Mouse (Mus musculus): Measurements from ENCODE around the gene Plpp2.

Plpp2 gene

DNA sequence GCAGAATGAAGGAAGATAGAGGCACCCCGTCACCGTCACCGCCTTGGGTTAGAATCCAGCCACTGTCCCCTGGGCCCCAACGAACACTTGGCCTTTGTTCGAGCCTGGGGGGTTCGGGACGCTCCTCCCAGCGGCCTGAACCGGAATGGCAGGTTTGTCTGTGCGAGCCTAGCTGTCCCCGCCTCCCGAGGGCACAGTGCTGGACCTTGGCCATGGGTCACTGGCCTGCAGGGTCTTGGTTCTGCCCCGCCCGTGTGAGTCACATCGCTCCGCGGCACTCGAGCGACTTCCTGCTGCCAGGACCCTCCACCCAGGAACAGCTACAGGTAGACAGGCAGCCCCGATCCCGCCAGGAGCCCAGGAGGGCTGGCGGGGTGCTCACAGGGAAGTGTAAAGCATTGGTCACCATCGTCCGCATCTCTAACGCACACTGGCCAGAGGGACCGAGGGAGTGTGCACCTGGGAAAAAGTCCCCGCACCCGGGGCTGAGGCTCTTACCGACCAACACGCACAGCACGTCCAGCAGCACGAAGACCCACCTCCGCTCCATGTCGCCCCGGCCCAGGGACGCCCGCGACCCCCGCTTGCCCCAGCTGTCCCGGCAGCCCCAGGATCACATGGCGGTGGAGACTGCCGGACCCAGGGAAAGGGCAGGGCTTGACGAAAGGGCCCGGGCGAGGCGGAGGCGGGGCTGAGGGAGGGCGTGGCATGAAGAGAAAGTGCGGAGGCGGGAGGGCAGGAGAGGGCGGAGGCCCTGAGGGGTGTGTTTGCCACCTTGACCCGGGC lies at the start of gene Plpp2:
Plpp2 (minus strand) TSS at position 671 of the 786 bp plus-strand sequence.
- DNase-seq (ENCODE audit: low spot score): peak; percentile 86

DNA sequence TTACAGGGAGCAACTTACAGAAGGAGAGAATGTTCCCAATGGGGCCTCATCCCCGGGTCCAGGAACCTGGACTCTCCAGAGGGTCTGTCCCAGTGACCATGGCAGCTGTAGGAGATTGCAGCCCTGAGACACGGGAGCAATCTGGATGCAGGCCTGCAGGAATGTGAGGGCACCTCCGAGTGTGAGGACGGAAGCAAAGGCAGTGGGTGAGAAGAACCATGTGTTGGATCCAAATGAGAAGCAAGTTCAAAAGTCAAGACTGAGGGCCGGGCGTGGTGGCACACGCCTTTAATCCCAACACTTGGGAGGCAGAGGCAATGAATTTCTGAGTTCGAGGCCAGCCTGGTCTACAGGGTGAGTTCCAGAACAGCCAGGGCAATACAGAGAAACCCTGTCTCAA lies 47.9 kb upstream of the Plpp2 start:
- no peak for DNase-seq (ENCODE audit: low spot score)

DNA sequence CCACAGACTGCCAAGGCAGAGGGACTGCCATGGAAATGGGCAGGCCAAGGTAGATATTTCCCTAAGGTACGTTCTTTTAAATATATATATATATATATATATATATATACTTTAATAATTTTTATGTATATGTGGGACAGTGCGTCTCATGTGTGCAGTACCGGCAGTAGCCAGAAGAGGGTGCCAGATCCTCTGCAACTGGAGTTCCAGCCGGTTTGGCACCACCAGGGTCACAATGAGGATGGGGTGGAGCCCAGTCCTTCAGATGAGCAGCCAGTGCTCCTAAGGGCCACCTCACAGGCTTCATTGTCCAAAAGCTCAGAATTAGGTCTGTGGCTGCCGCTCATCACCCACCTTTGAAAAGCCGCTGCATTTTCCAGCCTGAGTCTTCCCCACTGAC lies 47.2 kb upstream of the Plpp2 start:
- DNase-seq (ENCODE audit: low spot score): peak; percentile 3

DNA sequence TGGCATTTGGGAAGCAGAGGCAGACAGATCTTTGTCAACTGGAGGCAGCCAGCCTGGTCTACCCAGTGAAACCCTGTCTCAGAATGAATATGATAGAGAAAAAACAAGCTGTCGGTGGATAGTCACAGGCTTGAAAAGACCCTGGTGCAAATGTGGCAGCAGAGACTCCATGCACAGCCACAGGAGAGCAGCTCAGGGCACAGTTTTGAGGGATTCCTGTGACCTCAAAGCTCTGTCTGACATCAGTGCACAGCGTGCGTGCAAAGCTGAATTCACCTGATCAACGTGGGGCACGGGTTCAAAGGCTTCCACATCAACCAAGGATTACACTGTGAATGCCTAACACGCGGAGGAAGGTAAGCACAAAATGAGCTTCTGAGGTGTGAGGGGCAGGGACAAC lies 46.8 kb upstream of the Plpp2 start:
- no peak for DNase-seq (ENCODE audit: low spot score)

DNA sequence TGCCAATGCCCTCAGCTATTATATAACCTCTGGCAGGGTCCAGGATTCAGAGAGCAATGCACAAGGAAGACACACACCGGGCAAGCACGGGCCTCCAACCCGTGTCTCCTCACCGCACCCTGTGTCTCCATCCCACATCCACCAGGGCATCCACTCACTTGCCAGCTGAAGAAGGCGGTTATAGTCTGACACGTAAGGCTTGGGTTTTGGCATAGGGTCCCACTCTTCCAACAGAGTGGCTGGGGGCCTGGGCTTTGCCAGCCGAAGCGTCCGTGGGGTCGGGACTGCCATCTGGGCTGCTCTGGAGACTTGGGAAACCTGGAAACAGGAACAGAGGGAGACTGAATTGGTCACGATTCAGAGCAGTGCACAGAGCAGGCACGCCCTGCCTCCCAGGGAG lies 46.2 kb upstream of the Plpp2 start:
- DNase-seq (ENCODE audit: low spot score): no peak

DNA sequence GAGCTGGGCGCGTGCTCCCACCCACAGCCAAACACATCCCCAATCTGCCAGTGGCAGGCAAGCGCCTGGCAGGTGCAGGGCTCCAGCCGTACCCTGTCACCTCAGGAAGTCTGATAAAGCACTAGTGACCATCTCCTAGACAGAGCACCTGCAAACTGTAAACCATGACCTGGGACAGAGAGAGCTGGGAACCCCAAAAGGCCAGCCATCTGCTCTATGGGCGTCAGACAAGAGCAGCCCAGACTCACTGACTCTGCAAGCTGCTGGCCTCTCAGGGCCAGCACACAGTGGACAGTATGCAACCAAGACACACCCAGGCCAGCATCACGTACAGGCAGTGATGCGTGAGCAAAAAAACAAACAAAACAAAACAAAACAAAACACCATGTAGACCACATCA lies 45.3 kb upstream of the Plpp2 start:
- DNase-seq (ENCODE audit: low spot score): no peak

DNA sequence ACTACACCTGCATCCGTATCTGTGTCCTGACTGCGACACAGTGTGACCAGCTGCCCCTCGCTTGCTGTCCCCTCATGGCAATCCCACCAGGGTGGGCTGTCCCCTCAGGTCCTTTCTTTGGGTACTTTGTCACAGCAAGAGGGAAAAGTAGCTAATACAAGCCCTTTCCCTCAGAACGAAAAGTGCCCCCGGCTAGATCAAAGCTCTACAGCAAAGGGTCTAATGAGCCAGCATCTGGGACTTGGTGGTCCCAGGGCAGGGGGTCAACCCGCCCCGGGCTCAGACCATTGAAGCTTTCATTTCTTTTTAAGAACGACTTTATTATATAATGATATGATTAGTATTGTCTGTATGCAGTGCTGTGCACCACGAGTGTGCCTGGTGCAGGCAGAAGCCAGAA lies 44.7 kb upstream of the Plpp2 start:
- no peak for DNase-seq (ENCODE audit: low spot score)

DNA sequence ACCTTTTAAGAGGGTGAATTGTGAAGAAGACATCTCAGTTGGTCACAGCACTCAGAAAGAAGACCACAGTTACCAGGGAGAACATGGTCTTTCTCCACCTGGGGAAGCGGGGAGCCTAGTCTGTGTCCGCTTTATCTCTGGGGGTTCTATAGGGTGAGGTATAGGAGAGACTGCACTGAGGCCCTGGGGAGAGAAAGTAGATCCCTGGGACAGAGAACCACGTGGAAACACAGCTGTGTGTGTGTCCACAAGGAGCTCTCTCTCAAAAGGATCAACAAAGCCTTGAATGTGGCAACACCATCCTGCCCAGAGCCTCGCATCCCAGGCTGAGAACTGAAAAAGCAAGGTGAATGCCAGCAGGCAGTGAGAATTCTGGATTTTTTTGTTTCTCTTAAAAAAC lies 43.8 kb upstream of the Plpp2 start:
- no peak for DNase-seq (ENCODE audit: low spot score)

DNA sequence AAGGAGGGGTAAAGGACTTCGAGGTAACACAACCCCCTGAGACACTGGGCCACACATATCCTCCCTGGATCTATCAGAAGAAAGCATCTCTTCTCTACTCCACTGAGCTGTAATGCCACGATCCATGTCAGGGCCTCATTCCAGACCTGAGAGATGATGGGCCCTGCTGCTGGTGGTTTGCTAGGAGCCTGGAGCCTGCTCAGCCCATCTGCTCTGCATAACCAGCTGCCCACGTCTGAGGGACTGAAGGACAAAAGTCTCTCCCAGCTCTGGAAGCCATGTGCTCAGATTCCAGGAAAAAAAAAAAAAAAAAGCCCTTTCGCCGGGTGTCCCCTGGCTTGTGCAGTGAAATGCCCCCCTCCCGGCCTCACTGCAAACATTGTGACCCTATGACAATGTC lies 42.2 kb upstream of the Plpp2 start:
- no peak for DNase-seq (ENCODE audit: low spot score)

DNA sequence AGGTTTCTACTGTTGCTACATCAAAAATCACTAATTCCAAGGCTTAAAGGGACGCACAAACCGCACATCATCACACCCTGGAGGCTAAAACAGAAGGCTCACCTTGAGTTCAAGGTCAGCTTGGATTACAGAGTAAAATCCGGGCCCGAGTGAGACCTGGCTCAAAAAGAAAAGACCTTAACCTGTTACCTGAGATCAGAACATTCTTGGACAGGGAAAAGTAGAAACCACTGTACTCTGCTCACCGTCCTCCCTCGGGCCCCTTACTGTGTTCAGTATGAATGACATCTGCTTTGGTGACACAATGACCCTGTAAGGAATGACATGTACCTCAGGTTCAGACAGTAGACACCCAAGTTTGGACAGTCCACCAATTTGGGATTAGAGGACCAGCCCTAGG lies 41.2 kb upstream of the Plpp2 start:
- no peak for DNase-seq (ENCODE audit: low spot score)

DNA sequence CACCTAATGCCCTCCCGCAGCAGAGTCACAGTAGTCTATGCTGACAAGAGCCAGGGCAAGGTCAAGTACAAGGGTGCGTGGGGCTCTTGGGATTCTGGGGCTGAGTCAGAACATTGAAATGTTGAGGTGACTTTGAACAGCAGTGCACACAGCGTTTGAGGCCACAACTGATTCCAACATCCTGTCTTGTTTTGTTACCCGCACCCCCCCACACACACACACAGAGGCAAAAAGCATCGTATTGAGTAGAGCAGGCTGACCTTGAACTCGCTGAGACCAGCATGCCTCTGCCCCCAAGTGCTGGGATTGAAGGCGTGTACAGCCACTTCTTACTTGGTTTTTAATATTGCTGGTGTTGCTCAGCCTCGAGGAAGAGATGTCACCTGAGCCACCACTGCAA lies 40.8 kb upstream of the Plpp2 start:
- no peak for DNase-seq (ENCODE audit: low spot score)

DNA sequence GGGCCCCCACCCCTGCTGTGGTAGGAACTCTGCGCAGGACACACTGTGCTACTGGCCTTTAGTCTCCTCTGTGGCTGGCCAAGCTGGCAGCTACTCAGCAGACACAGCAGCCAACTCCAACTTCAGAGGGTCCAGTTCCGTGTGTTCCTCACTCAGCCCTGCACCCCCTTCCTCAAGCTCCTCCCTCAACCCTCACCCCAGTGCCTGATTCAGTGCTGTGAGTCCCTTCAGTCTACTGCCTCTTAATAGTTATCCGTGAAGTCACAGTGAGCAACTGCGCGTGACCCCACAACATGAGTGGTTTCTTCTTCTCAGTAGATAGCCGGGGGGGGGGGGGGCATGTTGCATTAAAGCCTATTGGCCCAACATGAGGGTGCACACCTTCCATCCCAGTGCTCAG lies 40.0 kb upstream of the Plpp2 start:
- DNase-seq (ENCODE audit: low spot score): no peak

DNA sequence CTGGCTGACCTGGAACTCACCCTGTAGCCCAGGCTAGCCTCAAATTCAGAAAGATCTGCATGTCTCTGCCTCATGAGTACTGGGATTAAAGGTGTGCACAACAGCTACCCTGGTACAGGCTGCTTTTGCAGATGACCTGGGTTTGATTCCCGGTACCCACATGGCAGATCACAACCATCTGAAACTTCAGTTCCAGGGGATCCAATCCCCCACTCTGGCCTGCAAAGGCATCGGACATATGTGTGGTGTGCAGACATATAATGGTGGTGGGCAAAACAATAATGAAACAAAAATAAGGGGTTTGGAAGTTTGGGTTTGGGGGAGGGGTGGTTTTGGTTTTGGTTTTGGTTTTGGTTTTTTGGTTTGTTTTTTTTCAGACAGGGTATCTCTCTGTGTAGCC lies 37.7 kb upstream of the Plpp2 start:
- DNase-seq (ENCODE audit: low spot score): no peak

DNA sequence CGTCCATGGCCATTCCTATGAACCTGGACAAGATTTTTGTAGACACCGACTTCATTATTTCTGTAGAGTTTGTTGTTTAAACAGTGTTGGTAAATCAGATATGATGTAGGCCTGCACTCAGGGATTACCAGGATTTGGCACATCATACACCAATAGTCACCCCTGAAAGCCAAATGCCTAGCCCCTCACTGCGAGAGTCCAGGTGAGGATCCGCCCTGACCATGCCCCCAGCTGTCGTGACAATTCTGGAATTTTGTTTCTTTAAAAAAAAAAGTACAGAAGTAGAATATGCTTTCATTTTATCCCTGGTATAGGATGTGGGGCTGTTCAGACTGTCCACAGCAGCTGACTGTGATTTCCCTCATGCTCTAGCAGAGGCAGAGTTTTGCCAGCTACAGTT lies 36.3 kb upstream of the Plpp2 start:
- DNase-seq (ENCODE audit: low spot score): no peak

DNA sequence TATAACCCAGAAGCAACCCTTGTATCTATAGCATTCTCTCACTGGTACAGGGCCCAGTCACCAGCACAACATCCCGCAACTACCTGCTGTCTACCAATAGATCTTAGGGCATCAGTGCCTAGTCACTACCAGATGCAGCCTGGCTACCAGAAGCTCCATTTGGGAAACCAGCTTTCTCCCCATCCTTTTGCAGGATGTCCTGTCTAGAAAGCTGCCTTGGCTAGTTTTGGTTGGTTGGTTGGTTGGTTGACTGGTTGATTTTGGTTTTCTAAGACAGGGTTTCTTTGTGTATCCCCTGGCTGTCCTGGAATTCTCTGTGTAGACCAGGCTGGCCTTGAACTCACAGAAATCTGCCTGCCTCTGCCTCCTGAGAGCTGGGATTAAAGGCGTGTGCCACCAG lies 26.1 kb upstream of the Plpp2 start:
- no peak for DNase-seq (ENCODE audit: low spot score)

DNA sequence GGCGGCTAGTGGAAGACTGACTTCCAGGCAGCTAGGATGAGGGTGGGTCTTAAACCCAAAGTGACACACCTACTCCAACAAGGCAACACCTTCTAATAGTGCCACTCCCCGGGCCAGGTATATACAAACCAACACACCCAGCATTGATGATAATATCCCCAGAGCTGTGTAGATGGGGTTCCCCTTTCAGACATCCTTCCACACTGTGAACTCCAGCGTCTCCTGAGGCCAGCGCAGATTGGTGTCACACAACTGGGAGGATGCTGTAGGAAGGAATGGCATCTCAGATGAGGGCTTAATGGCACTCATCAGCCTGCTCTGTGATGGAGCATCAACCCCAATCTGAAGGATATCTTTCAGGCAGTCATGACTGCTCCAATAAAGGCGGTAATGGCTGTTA lies 23.9 kb upstream of the Plpp2 start:
- no peak for DNase-seq (ENCODE audit: low spot score)

DNA sequence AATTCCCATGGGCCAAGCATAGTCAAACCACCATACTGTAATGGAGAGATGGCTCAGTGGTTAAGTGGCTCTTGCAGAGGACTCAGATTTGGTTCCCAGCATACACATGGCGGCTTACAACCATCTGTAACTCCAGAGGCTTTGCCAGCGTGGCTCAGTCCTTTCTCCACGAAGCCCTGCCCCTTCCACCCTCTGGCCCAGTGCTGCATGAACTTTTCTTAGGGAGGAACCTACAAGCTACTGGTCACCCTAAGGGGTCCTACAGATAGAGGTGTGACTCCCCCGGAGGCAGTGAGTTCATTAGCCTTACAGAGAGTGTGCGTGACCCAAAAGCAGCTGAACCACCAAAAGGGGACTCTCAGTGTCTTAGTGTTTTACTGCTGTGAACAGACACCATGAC lies 23.4 kb upstream of the Plpp2 start:
- no peak for DNase-seq (ENCODE audit: low spot score)

DNA sequence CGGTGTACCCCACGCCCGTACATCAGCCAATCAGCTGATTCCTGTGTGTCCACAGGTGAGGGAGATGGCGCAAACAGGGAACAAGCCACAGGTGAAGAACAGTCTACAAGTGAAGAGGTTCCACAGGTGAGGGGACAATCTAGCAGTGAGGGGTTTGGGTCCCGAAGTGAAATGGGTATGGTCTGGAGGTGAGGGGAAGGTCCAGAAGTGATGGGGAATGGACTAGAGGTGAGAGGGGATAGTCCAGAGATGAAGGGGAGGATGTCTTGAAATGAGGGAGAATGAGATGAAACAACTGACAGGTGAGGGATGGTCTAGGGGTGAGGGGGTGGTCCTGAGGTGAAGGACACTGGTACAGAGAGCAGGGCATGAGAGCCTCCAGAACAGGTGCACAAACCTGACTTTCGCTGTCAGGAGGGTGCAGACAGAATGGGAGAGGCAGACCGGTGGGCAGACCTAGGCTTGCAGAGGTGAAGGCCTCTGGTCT lies 21.7 kb upstream of the Plpp2 start:
- no peak for DNase-seq (ENCODE audit: low spot score)

DNA sequence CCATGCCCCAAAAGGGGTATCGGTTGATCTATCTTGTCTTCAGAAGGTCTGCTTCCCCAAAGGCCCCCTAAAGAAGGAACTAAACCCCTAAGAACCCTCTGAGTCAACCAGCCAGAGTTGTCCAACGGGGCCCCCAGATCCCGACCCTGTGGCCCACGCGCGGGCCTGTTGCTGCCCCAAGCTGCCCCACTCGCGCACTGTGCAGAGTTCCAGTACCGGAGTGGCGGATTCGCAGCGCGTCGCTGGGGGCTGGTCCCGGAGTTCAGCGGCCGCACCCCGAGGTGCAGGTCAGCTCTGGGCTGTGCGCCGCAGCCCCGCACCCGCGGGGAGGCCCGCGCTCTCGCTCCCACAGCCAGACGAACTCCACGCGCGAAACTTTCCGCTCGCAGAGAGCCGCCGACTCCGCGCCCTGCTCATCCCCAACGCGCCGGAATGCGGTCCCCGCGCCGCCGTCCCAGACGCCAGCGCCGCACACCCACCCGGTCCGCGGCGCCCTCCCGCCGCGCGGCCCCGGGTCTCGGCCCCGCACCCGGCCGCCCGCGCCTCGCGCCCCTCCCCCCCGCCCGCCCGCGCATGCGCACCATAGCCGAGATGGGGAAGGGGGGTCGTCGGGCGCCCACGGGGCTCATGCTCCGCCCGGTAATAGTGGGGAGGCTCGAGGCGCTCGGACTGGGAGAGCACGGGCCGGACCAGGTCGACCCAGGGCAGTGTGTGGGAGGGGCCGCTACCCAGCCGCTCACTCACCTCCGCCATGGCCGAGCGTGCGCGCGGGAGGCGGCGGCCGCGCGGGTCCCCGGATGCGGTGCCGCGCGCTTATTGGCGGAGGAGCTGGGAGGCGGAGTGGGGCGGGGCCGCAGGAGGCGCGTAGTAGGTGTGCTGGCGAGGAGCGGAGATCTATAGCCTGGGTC lies 21.0 kb upstream of the Plpp2 start, which contains the start of gene Mier2:
Mier2 (minus strand) TSS at position 870 of the 908 bp plus-strand sequence.
- DNase-seq (ENCODE audit: low spot score): peak; percentile 68

DNA sequence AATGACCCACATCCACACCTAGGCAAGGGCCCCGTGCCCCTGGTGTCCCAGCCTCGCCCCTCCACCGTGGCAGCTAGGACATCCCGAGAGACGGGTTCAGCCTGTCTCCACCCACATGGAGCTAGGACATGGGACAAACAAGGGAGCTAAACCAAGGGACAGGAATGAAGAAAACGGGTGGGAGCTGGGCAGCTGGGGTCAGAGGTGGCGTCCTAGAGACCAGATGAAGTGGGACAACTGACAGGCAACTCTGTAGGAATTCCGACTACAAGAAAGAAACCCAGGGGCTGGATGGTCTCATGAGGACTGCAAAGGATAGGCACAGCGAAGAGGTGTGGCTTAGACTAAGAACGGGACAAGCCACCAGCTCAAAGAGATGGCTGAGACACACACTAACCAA lies 20.1 kb upstream of the Plpp2 start:
- no peak for DNase-seq (ENCODE audit: low spot score)

DNA sequence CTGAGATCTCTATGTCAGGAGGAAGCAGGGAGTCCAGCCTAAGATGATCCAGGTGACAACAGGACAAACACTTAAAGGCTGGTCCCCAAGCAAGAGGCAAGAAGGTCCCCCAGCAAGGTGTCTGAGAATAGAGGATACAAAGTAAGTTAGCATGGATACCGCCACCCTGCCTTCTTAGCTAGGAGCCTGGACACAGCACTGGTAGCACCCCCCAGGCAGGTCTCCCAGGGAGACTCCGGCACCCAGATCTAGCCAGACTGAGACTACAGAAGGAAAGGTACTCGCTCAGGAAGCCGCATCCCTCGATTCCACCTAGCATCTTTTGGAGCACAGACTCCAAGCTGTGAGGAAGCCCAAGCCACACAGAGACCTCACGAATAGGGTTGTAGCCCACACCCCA lies 19.6 kb upstream of the Plpp2 start:
- no peak for DNase-seq (ENCODE audit: low spot score)

DNA sequence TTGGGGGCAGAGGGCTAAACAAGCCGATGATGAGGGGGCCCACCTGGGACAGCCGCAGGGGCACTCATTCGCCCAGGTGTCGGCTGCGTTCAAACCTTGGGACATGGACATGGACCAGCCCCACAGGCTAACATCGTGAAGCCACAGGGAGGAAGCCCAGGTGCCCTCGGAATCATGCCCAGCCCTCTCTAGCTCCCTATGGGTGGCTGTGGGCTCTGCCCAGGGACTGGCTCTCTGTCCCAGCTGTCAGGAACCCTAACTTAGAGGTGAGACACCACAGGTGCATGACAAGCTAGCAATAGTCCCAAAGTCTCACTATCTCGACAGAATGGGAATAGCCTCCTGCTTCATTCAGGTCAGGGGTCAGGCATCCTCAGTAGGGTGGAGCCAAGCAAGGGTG lies 18.9 kb upstream of the Plpp2 start:
- no peak for DNase-seq (ENCODE audit: low spot score)

DNA sequence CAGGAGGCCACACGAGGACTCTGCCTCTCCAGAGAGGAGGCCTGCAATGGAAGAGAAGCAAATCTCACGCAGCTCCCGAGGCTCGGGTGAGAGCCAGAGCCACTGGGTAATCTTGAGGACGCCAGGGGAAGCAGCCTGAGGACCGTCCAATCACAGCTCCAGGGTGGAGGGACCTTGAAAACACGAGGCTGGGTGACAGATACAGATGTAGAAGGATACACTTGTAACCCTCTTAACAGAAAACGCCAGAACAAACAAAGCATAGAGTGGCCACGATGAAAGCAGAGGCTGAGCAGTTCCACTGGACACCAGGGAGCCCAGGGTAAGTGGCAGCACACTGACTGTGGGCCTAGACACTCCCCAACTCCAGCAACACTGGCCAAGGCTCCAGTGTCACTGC lies 16.8 kb upstream of the Plpp2 start:
- no peak for DNase-seq (ENCODE audit: low spot score)

All from lung, postnatal 25 days (tissue).